Mouse (Mus musculus) megakaryocyte, adult 5-6 weeks (primary cell): ENCODE data around the gene St13. TPM values are rescaled to one million over a fixed set of nuclear protein-coding genes. Genes with fewer than 3 reads are reported as not detected.

Experiments
- ATAC-seq: 2 replicates; pipeline ENCODE4 v1.8.0; 2016; ENCODE audit warnings: mild to moderate bottlenecking, inconsistent platforms; ENCODE audit not compliant: poor library complexity, severe bottlenecking
- total RNA-seq, 2 experiments: library from RNA; stranded (forward) in 1 of 2; stranded (reverse) in 1 of 2; fragments of 153-499, 151-499 nt in 1 of 2; fragments of 221-1000, 200-1000 nt in 1 of 2; gene quantifications; 2 replicates each; pipeline versions ENCODE4 v1.2.3 to v1.2.4; 2015 to 2017

St13 gene
- total RNA-seq (2015): 47.5 and 60.1 TPM in 2 replicates
- 162 and 222 TPM in 2 replicates for total RNA-seq (2017)

DNA sequence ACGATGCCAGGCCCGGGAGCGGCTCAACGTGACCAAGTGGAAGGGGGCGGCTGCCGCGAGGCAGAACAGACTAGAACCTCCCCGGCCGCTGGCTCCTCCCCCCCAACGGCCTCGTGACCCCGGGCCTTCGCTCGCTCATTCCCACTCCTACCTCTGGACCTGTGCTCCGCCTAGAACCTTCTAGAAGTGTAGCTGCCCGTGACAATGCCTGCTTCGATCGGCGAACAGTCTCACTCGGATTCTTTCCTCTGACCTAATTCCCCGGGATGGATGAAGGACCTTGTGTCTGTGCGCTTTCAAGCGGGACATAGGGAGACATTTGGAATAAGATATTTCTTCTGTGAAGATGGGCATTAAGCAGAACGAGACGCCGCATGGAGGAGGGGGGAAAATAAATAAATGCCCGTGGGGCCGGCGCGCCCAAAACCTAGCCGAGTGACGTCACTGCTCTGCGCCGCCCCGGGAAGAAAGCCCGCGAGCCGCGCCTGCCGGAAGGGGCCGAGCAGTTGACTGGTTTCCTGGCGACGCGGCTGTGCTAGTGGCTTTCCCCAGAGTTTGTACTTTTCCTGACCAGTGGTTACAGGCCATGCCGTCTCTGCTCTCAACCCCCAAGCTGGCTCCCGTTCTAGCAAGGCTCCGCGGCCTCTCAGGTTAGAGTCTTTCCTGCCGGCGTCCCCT is at the start of gene St13, which contains the start of gene Xpnpep3:
Gene St13 (minus strand): TSS at position 440 of the 678 bp plus-strand sequence.
Gene Xpnpep3 (plus strand): TSS at position 501 of the 678 bp plus-strand sequence.
- ATAC-seq: peak; percentile 97

- ATAC-seq: peak; percentile 71
Measured at GRCm38 (mm10) chr15:81448463-81448862, 48.6 kb upstream of the St13 start.

DNA sequence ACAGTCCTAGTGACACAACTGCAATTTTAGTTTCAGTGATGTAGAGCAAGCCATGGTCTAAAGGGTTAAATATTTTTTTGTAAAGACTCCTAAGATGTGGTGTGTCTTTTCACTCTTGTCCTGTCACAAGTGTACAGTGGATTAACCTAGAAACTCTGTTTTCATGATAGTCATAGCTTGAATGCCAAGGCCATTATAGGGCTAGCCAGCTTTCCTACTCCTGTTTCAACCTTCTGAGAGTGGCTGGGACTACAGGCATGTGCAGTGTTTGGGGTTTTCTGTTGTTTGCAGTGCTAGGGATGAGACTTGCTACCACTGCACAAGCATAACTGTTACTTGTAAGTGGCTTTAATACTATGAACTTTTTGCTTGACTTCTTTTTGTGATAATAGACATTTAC is 39.4 kb upstream of the St13 start:
- ATAC-seq: no peak

DNA sequence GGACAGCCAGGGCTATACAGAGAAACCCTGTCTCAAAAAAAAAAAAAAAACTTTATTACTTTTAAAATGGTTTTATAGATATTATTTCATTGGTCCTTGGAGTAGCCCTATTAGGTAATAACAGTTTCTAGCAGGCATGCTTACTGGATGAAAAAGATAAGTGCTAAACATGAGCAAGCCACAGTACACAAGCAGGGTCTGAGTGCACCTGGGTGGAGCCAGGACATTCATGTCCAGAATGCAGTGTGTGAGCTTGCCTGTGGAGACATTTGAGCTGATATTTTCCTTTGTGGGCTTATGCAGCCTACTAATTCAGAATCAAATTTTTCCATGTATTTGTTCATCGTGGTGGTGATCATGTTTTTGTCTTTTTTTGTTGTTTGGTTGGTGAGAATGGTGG is 38.5 kb upstream of the St13 start:
- ATAC-seq: no peak

- no peak for ATAC-seq
Measured at GRCm38 (mm10) chr15:81431195-81431594, 31.3 kb upstream of the St13 start.

DNA sequence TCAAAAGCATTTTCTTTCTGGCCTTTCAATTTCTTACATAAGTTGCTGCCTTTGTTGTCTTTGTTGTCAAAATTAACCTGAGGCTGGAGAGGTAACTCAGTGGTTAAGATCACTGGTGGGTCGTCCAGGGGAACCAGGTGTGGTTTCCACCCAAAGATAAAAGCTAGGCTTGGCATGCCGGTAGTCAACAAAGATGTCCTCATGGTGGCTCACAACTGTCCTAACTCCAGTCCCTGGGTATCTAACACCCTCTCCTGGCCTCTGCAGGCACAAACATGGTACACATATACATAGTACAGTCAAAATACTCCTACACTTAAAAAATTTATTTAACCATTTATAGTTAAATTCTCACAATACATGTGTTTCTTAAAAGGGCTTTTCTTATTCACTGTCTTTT is 28.1 kb upstream of the St13 start:
- ATAC-seq: no peak

- ATAC-seq: no peak
Measured at GRCm38 (mm10) chr15:81425311-81425710, 25.4 kb upstream of the St13 start.

- ATAC-seq: no peak
Measured at GRCm38 (mm10) chr15:81422156-81422681, 22.3 kb upstream of the St13 start.

DNA sequence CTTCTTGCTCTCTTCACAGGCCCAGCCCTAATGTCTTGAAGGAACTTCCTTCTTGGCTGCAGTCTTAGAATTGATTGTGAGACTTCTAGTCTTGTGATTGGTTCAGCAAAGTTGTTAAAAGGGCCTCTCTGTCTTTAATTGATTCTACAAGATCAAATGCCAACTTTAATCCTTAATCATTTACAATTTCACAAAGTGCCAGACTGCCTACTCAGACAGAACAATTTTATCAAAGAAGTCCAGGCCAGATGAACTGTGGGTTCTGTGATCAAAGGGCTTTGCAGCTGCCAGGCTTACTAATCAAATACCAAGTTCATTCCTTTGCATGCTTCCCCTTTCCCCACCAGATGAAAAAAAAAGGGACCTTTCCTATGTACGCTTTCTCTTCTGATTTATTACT is 21.6 kb upstream of the St13 start:
- no peak for ATAC-seq

- ATAC-seq: no peak
Measured at GRCm38 (mm10) chr15:81418065-81418464, 18.2 kb upstream of the St13 start.

DNA sequence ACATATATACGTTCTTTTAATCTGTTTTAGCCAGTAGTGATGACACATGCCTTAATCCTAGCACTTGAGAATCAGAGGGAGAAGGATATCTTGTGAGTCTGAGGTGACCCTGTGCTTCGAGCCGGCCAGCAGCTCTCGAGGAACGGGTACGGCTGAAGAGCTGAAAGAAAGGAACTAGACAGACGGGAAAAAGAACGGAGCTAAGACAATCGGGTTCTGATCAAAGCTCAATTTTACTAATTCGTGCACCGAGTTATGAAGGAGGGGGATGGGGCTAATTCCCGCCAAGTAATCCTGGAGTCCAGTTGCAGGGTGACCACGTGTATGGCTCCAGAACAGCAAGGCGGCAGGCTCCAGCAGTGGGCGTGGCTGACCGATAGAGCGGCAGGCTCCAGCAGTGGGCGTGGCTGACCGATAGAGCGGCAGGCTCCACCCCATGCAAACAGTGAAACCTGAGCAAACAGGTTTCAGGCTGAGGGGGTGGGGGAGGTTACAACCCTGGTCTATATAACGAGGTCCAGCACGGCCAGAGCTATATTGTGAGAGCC is 17.0 kb upstream of the St13 start:
- peak; percentile 86 for ATAC-seq

DNA sequence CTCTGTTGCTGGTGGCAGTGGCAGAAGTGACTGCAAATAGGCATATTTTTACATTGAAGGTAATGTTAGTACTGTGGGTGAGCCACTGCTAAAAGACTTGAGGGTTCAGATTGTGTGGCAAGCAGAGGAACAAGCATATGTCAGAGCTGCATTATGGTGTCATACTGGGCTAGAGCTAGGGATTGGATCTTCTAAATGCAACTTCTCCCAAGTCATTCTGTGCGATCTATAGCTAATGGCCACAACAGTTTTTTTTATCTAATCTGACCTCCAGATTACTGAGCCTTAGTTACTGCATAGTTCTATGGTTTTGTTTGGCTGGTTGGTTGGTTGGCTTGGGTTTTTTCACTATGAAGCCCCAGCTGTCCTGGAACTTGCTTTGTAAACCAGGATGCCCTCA is 8.3 kb upstream of the St13 start, which contains the start of gene Dnajb7:
Gene Dnajb7 (minus strand): TSS at position 101 of the 400 bp plus-strand sequence.
- no peak for ATAC-seq

GRCm38 (mm10) chr15:81405008-81405407 is 5.1 kb upstream of the St13 start:
- ATAC-seq: no peak

DNA sequence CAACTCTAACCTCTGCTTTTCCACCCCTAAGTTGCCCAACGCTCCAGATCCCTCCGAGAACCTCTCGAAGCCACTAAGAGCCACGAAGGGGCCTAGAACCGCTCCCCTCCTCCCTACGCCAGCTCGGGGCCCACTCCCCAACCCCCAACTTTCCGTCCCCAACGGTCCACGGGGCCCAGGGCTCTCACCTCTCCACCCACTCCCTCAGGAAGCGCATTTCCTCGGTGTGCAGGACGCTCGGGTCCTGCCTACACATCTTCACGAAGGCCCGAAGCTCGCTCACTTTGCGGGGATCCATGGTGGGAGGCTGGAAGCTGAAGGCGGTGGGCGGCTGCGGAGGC is 610 bp downstream of the St13 start:
- no peak for ATAC-seq

DNA sequence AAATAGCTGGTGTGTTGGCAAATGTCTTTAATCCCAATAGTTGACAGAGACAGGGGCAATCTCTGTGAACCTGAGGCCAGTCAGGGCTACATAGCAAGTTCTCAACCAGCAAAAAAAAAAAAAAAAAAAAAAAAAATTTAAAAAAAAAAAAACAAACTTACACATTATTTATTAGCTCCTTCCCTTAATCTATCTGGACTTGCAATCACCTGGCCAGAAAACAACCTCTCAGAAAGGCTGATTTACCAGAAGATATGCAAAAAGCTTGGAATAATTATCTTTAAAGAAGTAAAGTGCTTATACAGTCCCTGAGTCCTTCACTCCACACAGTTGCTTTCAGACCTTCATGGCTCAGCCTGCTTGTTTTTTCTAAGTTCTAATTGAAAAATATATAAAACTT is 1.7 kb downstream of the St13 start:
- ATAC-seq: no peak

DNA sequence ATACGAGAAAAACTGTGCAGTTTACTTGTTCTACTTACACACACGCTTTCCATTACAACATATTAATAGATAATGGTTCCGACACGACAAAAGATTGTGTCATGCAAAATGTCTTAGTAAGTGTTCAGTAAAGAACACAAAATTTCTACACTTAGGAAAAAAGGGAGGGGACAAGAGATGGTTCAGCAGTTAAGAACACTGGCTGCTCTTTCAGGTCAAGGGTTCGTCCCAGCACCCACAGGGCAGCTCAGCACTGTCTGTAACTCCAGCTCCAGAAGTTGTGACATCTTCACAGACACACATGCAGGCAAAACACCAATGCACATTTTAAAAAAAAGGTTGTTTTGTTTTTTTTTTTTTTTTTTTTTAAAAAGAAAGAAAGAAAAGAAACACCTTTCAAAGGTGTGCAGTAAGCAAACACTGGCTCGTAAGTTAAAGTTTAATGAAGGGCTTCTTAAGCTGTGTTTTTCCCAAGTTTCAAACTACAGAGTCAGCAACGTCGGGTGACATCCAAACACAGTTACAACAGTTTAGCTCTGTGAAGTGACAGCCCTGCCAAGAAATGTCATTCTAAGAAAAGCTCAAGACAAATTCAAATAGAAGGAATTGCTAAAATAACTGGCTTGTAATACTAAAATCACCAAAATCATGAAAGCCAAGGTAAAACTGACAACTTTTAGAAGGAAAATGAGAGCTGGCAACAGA is 5.5 kb downstream of the St13 start:
- no peak for ATAC-seq

DNA sequence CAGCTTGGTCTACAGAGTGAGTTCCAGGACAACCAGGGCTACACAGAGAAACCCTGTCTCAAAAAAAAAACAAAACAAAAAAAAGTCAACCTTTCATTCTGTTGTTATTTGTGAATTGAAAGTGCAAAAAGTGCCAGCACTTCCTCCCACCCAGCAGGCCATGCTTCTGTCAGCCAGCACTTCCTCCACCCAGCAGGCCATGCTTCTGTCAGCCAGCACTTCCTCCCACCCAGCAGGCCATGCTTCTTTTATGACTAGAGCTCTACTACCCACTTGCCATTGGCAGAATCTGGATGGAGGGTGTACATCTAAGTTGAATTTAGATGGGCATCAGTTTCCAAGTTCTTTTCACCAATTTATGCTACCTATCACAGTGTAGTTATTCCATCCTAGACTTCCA is 6.9 kb downstream of the St13 start:
- ATAC-seq: peak; percentile 90

DNA sequence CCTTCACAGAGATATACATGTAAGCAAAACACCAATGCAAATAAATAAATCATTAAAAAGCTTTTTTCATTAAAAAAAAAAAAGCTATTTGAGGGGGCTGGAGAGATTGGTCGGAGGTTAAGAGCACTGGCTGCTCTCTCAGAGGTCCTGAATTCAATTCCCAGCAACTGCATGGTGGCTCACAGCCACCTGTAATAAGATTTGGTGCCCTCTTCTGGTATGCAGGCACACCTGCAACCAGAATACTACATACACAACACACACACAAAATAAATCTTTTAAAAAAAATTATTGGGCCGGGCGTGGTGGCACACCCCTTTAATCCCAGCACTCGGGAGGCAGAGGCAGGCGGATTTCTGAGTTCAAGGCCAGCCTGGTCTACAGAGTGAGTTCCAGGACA is 13.6 kb downstream of the St13 start:
- no peak for ATAC-seq

GRCm38 (mm10) chr15:81378845-81379244 is 21.0 kb downstream of the St13 start:
- no peak for ATAC-seq

GRCm38 (mm10) chr15:81374621-81375020 is 25.3 kb downstream of the St13 start:
- ATAC-seq: no peak

DNA sequence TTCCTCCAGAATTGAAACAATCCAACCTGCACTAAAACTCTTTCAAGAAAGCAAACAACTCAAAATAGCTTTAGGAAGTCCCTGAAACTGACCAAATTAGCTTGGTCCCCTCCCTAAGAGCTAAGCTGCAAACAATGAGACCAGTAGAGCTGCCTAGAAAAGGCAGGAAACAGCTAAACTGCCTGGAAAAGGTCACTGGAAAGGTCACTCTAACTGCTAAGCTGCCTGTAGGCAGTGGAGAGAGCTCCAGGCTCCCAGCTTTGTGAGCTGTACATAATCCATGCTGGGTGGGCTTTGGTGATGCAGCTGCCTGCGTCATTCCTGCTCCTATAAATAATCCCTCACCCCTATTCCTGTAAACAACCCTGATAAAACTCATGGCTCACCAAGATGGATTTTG is 29.5 kb downstream of the St13 start:
- ATAC-seq: no peak

GRCm38 (mm10) chr15:81368601-81369000 is 31.3 kb downstream of the St13 start:
- ATAC-seq: no peak
